Mouse (Mus musculus) erythroid progenitor cell, adult 5-6 weeks (primary cell): ENCODE measurements around the gene Lmx1b. TPM values are rescaled to one million over a fixed set of nuclear protein-coding genes. Genes with fewer than 3 reads are reported as not detected.

Experiments used
- ATAC-seq: replicated peaks from 2 replicates; pipeline ENCODE4 v1.8.0; 2016; ENCODE audit warnings: moderate number of reproducible peaks, mild to moderate bottlenecking, moderate TSS enrichment, inconsistent platforms; ENCODE audit not compliant: poor library complexity, low FRiP score, severe bottlenecking
- total RNA-seq, 2 experiments: library from RNA; stranded (forward) in 1 of 2; stranded (reverse) in 1 of 2; fragments of 150-400 nt in 1 of 2; fragments of 186-747, 209-891 nt in 1 of 2; gene quantifications; 2 replicates each; pipeline versions ENCODE4 v1.2.3 to v1.2.4; 2015 to 2017; ENCODE audit warnings: low replicate concordance in 2 of 2

Lmx1b gene
- total RNA-seq, 2 experiments from 2014 or later: not detected

DNA sequence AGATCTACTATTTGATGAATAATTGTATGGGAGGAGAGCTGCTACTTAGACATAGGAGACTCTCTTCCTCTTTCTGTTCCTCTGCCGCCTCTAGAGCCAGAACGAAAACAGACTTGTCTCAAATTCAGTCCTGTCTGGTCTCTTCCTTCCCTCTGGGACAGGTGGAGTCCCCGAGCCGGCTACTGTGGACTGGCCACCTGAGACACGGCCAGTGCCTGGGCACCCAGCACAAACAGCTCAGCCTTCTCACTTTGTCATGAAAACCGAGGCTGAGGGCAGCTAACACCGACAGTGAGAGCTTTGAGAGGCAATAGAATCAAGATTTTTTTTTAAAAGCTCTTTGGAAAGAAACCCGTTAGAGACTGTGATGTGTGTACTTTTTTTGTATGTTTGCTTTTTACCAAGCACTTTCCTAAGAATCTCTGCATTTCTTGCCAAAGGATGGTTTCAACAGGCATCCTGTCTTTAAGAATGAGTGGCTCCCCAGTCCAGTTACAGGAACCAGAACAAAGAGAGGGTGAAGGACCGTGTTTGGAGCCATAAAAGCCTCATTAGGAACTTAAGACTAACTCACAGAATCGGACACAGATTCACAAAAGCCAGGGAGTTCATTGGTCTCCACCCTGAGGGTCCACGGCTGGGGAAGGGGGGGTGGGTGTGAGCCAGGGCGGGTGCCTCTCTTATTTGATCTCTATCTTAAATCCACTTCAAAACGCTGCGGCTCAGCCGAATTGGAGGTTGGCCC lies 5.4 kb upstream of the Lmx1b start:
- no peak for ATAC-seq

DNA sequence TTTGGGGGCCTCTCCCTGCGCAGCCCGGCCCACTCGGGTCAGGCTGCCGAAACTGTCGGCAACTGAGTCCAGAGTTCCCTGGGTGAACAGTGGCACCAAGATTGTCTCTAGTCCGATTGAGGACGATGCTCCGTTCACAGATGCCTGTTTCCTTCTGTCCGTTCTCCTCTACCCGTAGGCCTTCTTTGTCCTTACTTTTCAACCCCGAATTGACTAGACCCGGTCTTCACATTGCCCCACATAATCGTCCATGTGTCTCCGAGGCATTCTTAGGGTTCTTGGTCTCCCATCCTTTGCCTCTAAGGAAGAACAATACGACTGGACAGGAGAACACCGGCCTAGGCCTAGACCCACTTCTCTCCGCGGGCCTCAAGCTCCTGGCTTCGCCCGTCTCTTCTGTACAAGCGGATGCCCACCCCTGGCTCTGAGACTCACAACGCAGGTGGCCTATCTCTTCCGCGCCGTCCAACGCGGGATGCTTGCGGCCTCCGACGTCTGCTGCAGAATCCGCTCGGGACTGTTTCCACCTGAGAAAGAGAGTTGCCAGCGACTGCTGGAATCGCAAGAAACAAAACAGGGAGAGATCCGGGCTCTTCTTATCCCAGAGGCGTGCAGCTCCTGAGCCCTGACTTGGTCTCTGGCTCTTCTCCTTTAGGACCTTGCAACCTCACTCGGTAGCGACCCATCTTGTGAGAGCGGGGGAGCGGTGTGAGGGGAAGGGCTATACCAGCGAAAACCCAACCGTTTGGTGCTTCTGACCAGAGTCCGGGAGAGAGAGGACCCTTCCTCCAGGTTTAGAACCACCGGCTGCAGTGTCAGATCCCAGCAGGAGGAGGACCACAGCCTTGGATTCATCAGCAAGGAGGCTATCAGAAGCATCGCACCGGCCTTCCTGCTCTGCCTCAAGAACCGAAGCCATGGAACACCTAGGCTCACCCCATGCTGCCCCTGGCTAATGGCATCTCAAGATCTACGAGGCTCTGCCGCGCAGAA lies 3.7 kb upstream of the Lmx1b start:
- no peak for ATAC-seq

DNA sequence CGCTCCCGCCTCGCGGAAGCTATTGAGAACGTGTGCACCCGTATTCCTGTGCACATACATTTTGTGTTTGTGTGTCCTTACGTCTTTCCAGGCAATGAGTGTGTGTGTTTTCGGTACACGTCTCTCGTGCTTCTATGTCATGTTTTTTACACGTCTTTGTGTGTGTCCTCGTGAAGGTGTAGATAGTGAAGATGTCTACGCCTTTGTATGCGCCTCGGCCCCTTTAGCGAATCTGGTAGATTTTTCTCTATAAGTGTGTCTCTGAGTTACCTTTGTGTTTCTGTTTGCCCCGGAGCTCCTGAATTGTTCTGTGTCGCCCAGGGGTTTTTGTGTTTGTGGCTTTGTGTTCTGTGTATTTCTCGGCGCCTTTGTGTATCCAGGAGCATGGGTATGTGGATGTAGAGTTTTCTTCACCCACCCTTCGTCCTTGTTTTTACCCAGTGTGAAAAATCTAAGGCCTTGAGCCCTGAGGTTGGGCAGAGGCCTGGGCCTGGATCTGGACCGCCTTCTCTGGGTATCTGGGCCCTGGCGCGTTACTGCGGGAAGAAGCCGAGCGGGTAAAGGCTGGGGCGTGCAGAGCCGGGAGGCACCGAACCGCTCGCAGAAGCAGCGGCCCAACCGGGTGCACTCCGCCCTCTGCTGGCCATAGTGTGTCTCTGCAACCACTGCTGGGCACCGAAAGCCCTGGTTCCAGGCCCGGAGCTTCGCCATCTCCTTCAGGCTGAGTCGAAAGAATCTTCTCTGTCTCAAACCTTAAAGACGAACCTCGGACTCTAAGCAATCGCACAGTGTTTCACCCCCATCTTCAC lies 2.5 kb upstream of the Lmx1b start:
- peak; percentile 57; the same call in 1 of the 2 replicates for ATAC-seq

DNA sequence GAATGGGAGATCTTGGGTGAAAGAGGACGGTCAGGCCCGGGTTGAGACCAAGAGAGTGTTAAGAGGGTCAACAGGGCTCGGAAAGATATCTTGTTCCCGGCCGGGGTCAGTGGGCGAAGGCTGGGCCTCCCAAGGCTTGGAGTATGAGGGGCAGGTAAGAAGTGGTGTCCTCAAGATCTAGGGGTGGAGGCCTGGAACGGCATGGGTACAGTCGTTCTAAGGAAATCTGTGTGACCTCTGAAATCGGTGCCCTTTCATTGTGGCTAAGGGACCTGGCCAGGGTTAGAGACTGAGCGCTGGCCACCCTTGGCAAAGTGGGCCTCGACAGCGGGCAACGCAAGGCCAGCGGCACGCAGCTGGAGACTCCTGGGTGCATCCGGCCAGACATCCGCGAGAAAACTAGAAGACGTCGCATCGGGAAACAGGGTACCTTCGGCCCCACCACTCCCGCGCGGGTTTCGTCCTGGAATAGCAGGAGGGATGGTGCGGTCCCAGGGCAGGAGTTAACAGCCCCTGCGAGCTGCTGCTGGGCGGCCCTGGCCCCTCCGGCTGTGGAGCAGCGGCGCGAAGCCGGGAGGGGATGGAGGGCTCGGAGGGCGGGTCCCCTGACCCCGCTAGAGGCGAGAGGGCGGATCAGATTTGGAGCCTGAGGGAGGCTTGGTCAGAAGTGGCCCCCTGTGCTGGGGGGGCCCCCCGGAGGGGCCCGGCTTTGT lies 1.7 kb upstream of the Lmx1b start:
- no peak for ATAC-seq

DNA sequence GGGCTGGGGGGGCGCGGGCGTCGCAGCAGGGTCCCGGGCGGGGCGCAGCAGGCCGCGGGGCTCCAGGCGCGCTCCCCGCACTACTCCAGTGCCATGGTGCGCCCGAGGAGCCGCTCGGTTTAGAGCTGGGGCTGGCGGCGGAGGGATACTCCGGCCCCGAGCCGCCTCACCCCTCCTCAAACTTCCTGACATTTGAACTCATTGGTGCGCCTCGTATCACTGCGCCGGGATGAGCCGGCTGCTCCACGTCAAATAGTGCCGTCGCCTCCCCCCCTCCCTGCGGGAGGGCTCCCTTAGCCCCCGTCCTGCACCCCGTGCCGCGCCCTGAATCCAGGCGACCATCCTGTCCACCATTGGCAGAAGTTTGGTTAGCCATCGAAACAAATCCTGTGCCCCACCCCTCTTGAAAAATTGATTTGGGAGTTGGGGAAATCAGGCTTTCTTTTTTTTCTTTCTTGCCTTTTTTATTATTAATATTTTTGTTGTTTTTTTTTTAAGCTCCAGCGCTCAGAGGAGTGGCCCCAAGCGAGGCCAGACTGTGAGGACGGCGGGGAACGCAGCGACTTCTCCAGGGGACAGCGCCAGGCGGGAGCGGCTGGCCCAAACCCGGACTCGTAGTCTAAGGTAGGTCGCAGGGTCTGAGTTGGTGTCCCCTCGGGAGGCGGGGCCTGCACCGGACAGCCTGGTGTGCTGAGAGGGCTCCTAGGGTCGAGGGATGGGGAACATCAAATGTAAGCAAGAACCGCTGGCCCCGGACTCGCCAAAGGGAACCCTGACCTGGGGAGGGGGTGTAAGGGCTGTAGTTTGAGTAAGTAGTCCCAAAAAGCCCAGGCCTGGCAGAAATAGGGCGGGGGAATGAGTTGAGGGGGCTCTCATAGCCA lies 907 bp upstream of the Lmx1b start:
- no peak for ATAC-seq

DNA sequence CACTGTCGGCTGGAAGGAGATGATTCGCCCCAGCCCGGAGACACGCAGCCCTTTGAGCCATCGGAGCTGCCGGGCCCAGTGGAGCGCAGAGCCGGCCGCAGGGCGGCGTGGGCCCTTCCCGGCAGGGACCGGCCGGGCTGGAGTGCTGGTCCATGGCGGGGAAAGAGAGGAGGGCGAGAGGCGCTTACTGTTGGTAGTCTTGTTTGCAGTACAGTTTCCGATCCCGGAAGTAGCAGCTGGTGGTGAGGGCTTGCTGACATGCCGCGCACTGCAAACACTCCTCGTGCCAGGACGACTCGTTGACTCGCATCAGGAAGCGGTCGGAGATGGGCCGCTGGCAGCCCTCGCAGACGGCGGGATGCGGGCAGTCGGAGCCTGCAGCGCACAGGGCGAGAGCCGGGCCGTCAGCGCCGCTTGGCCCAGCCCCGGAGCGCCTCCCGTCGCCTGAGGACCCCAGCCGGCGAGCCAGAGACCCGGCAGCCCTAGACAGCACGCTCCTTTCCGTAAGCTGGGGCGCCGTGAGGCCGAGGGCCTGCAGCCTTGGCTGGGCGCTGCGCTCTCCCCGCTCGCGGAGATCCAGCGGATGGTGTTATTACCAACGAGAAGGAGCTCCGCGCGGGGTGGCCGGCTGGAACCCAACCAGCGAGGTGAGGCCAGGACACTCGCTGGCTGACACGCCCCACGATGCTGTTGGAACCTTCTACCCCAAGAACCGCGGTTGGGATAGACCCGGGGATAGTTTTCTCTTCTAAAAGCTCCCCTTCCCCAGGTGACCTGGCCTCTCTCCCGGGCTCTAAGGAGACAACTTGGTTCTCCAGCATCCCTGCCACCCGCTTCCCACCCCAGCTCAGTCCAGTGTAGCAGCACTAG lies 775 bp downstream of the Lmx1b start:
- ATAC-seq: no peak

DNA sequence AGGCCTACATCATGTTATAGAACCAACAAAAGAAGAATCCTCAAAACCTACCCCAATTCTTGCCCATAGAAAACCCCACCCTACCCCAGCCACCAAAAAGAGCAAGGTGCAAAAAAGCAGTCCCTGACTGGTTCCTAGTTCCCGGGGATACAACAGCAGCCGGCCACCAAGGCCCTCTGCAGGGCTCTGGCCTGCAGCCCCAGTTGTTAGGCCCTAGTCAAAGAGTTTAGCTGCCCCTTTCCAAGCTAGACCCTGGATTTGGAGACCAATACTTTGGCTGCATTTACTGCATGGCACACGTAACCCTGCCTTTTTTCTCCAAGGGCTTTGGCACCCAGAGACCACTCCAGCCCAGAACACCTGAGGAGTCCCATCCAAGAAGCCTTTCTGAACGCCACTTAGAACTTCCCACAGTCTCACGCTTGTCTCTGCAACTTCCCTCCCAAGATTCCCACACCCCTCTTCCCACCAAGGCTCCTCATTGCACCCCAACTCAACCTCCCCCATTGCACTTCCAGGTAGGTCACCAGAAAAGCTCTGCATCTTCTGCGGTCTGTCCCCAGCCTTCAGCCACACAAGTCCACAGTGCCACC lies 2.1 kb downstream of the Lmx1b start:
- no peak for ATAC-seq

DNA sequence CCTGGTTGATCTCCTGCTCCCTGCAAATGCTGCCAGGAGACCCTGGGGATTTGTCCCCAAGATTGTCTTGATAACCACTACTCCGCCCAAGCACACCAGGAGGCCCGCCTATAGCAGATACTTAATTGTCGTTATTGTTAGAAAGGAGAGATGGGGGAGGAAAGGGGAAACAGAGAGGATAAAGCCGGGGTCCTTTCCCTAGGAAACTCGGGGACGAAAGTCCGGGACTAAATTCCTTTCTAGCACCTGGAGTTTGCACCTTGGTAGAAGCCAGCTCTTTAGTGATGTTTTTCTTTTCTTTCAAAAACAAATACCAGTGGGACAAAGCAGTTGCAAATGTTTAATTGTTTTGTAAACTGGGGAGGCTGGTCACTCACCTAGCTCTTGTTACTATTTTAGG lies 3.0 kb downstream of the Lmx1b start:
- no peak for ATAC-seq

DNA sequence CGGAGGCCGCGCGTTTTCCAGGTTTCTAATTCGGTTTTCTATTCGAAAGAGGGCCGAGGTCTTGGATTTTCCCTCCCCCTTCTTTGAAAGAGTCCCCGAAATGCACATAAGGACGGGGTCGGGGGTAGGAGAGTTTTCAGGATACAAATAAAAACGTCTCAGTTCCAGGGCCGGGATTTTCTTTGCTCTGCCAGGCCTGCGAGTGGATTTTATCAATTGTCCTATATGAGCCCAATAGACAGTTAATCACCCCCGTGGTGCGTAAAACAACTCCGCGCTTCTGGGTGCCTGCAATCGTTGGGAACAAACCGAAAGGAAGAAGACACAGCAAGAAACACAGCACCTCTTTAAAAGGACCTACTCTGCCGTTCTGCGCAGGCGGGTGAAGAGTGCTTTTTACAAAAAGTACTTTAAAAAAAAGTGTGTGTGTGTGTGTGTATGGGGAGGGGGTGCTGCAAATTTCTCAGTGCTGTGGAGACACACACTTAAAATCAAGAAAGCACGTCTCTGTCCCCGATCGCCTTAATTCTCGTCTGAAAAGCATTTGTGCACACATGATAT lies 3.6 kb downstream of the Lmx1b start:
- no peak for ATAC-seq

DNA sequence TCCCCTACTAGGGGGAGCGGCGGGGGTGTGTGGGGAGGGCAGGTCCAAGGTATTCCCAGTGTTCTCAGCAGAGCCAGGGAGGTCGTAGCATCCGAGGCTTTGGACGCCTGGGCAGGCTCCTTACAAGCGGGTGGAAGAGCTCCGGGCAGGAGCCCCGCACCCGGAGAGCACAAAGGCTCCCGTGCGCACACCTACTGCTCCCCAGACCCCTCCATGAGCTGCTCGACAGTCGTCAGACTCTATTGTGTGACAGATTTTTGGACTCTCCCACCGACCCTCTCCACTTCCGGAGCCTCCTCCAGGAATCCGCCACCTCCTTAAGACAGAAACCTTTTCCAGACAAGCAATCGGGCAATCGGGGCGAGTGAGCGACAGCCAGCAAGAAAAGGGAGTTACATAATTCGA lies 4.2 kb downstream of the Lmx1b start:
- no peak for ATAC-seq

DNA sequence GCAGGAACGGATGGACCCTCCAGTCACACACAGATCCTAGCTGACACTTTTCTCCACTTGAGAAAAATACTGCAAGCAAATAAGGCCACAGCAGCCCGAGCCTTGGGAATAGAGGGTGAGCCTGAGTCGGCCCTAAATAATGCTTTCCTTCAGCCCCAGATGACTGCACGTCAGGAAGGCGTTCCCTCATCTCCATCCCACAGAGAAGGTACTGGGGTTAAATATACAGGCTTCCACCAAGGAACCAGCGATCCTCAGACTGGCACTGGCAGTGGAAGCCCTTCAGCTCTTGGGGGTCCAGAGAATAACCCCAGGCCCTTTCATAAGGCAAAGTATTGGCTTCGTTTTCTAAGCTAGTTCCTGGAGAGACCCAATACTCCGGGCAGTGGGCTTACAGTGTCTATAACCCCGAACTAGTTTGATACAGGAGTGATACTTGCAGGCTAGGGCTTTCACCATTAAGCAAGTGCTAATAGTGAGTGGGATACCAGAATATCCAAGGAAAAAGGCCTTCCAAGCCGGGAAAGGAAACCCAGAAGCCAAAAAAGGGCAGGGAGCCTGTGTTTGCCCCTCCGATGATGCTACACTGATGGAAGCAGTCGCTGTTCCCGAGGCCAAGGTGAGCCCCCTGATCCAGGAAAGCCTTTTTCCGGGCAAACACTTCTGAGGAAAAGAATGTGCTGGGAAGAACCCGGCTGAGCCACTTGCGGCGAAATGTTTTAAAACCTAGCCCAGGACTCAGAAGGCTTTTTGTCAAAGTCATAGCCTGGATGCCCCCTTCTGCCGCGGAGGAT lies 4.8 kb downstream of the Lmx1b start:
- ATAC-seq: no peak

DNA sequence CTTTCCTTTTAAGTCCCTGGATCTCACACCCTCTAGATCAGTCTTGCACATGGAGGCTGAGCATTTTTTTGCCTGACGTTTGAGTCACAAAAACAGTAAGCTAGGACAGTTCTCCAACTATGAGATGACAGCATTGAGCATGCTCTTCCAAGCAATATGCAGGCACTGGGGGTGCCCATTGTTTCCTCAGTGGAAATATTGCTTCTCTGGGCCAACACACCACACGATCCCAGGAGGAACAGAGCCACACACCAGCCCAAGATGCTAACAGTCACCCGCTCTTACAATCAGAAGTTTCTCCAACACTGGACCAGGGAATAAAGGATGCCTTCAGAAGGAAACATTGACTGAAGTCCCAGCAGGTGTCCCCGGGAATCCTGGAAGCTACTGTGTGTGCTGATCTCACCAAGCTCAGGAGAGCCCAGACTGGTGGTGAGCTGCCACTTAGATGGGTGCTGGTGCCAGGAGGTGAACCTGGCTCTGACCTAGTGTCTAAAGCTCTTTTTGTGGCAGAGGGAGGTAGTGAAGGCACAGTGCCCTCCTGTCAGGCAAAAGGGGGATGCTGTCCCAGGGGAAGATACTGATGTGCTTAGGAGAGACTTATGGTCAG lies 5.7 kb downstream of the Lmx1b start:
- ATAC-seq: no peak

DNA sequence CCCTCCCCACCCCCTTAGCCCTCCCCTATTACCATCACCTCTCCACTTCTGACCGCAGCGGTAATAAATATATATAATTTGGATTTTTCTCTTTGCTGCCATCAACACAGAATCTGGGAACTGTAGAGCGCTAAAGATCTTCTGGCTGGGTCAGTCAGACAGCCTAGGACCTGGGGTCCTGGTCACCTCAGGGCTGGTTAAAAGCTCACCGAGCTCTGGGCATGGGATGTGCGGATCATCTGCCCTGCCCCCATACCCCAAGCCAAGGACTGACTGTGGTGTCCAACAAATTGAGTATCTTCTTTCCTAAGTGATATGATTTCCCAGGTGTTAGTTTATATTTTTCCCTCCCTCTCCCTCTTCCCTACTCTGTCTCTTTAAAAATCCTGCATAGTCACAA lies 6.4 kb downstream of the Lmx1b start:
- ATAC-seq: no peak

DNA sequence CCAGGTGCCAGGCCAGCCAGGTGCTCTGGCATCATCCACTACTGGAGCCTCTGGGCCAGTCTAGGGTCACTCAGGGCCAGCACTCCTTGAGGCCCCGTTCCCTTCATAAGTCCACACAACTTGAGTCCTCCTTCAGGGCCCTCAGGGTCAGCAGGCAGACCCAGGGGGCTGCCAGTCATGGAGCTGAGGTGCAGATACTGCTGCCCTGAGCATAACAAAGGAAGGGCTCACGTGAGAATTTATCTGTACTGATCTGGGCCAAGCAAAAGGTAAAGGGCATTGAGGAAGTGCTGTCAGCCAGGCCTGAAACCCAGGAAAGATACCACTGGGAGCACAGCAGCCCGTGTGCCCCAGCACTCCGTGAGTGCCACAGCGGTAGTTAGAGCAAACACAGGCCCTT lies 7.1 kb downstream of the Lmx1b start:
- ATAC-seq: no peak

DNA sequence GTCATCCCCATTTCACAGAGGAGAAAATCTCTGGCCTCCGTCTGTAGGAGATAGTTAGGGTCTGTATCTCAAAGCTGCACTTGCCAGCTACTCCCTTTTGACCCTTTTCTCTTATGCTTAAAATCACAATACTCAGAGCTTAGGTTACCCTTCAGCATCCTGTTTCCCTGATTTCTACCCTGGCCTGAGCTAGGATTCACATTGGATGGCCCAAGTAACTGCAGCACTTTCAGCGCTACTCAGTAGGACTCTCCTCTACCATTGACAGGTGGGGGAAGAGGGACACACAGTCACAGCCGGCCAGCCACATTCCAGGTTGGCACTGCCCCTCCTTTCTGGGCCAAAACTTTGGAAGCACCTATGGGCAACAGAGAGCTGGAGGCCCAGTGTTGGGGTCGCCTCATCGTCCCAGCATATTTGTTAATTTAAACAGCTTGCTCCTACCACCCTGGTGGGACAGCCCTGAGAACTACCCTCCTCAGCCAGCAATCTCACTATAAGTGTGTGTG lies 7.7 kb downstream of the Lmx1b start:
- no peak for ATAC-seq
